Mouse (Mus musculus): ENCODE results near the gene Synpo2.

- TF ChIP-seq CTCF (IDR thresholded peaks at IDR 0.05; ENCODE audit: low read depth) = no peak
- TF ChIP-seq EP300 (IDR thresholded peaks at IDR 0.05; ENCODE audit: low read depth) = no peak
Measured at GRCm38 (mm10) chr3:123112781-123113180, 123.2 kb downstream of the Synpo2 start.

All from heart, postnatal 0 days (tissue).